Mouse (Mus musculus): ENCODE measurements around the gene Gm21958.

Gm21958 gene

GRCm38 (mm10) chr3:54714253-54714652 lies at the start of gene Gm21958:
Gene Gm21958 (minus strand): TSS chr3:54714353.
- no peak for DNase-seq (ENCODE audit: low spot score in 2 of 2)

- DNase-seq (ENCODE audit: low spot score in 2 of 2): no peak
Measured at GRCm38 (mm10) chr3:54761258-54761657, 47.1 kb upstream of the Gm21958 start.

GRCm38 (mm10) chr3:54760321-54761115 lies 46.4 kb upstream of the Gm21958 start:
- no peak for DNase-seq (ENCODE audit: low spot score in 2 of 2)

GRCm38 (mm10) chr3:54759211-54759610 lies 45.1 kb upstream of the Gm21958 start:
- no peak for DNase-seq (ENCODE audit: low spot score in 2 of 2)

GRCm38 (mm10) chr3:54757446-54757845 lies 43.3 kb upstream of the Gm21958 start:
- no peak for DNase-seq (ENCODE audit: low spot score in 2 of 2)

- DNase-seq (ENCODE audit: low spot score in 2 of 2): peak in 1 of 2 experiments; percentile 8
Measured at GRCm38 (mm10) chr3:54756058-54756457, 41.9 kb upstream of the Gm21958 start.

- peak; percentile 33 to 58 for DNase-seq (ENCODE audit: low spot score in 2 of 2)
Measured at GRCm38 (mm10) chr3:54755145-54756041, 41.2 kb upstream of the Gm21958 start, which contains the start of gene Smad9. Gene Smad9 (plus strand): TSS chr3:54755582.

GRCm38 (mm10) chr3:54753411-54753810 lies 39.3 kb upstream of the Gm21958 start:
- DNase-seq (ENCODE audit: low spot score in 2 of 2): no peak

- DNase-seq (ENCODE audit: low spot score in 2 of 2): peak in 1 of 2 experiments; percentile 30
Measured at GRCm38 (mm10) chr3:54745799-54746198, 31.6 kb upstream of the Gm21958 start.

GRCm38 (mm10) chr3:54741965-54742364 lies 27.8 kb upstream of the Gm21958 start:
- DNase-seq (ENCODE audit: low spot score in 2 of 2): no peak

GRCm38 (mm10) chr3:54737317-54737716 lies 23.2 kb upstream of the Gm21958 start:
- DNase-seq (ENCODE audit: low spot score in 2 of 2): no peak

GRCm38 (mm10) chr3:54736101-54736927 lies 22.2 kb upstream of the Gm21958 start:
- peak in 1 of 2 experiments; percentile 10 for DNase-seq (ENCODE audit: low spot score in 2 of 2)

- DNase-seq (ENCODE audit: low spot score in 2 of 2): peak; percentile 95 to 99
Measured at GRCm38 (mm10) chr3:54735247-54736046, 21.3 kb upstream of the Gm21958 start, which contains the start of the genes Exosc8 and Alg5. Gene Exosc8 (minus strand): TSS chr3:54735393. Gene Alg5 (plus strand): TSS chr3:54735539.

- peak; percentile 91 to 93 for DNase-seq (ENCODE audit: low spot score in 2 of 2)
Measured at GRCm38 (mm10) chr3:54734411-54735246, 20.5 kb upstream of the Gm21958 start.

GRCm38 (mm10) chr3:54732371-54732770 lies 18.2 kb upstream of the Gm21958 start:
- no peak for DNase-seq (ENCODE audit: low spot score in 2 of 2)

GRCm38 (mm10) chr3:54731626-54732150 lies 17.5 kb upstream of the Gm21958 start:
- DNase-seq (ENCODE audit: low spot score in 2 of 2): no peak

- DNase-seq (ENCODE audit: low spot score in 2 of 2): no peak
Measured at GRCm38 (mm10) chr3:54728100-54728499, 13.9 kb upstream of the Gm21958 start.

GRCm38 (mm10) chr3:54727588-54727987 lies 13.4 kb upstream of the Gm21958 start:
- DNase-seq (ENCODE audit: low spot score in 2 of 2): no peak

- DNase-seq (ENCODE audit: low spot score in 2 of 2): no peak
Measured at GRCm38 (mm10) chr3:54725344-54725743, 11.2 kb upstream of the Gm21958 start.
